9 mouse cellular contexts compared by ENCODE assay signal in the genomic region with DNA sequence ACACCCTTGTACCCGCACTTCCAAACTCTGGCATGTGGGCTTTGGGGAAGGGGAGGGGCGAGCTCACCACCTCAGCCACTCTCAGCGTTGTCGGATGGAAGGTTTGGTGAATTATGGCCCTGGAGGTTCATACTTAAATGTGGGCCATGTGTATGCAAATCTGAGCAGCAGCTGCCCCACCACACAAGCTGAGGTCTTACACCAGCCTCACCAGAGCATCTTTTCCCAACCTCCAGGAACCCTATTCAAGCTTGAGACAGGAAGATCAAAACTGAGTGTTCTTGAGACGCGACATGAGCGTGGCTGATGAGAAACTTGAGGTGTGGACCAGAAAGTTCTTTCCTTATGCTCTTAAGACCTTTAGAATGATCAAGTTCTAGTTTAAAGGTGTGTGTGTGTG. TPM values are rescaled to one million over a fixed set of nuclear protein-coding genes. Genes with fewer than 3 reads are reported as not detected.
DNase-seq lines count a peak whose midpoint lies in the region; ATAC-seq lines count a peak whose summit lies in the region.
"Had no signal": no experiment of that assay in that cellular context is flagged by ENCODE, and none has a peak within 500 bp of the region (broad histone marks: within the 10 kb centered on the region; RNA-seq: fewer than 3 reads in every experiment).

No protein-coding gene starts in this region.

- WGBS in forebrain, embryonic 10.5 days = 32% methylated on average over 7 of the region's 7 CpGs
- WGBS in forebrain, embryonic 12.5 days = 31% methylated on average over 7 of the region's 7 CpGs
- WGBS in liver, embryonic 12.5 days (ENCODE audit: insufficient replicate concordance) = 31% methylated on average over 7 of the region's 7 CpGs

- H3K27me3 ChIP-seq in forebrain, embryonic 10.5 days (ENCODE audit: poor library complexity, severe bottlenecking) = peaks cover 62% of the 10 kb centered on the region
- peaks cover 57% of the 10 kb centered on the region for H3K27me3 ChIP-seq in forebrain, embryonic 12.5 days
- peaks cover 64% of the 10 kb centered on the region for H3K27me3 ChIP-seq in megakaryocyte, embryonic 14.5 days (replicated peaks)
- H3K27me3 ChIP-seq in liver, embryonic 12.5 days (replicated peaks) = peaks cover 66% of the 10 kb centered on the region

- 0 out of 2 replicates have a peak, but pooled peaks cover 9% of the 10 kb centered on the region for H3K9me3 ChIP-seq in forebrain, embryonic 10.5 days
- H3K9me3 ChIP-seq in forebrain, embryonic 12.5 days = no peaks in the 10 kb centered on the region
- H3K9me3 ChIP-seq in megakaryocyte, embryonic 14.5 days = peaks cover 15% of the 10 kb centered on the region
- H3K9me3 ChIP-seq in liver, embryonic 12.5 days (replicated peaks) = peaks cover 4% of the 10 kb centered on the region

- no peak overlapping the region for H3K4me2 ChIP-seq in forebrain, embryonic 12.5 days
- H3K4me2 ChIP-seq in liver, embryonic 12.5 days = peak overlapping the region; percentile 74; the same call in 1 of the 2 replicates

- H3K4me3 ChIP-seq in forebrain, embryonic 10.5 days = no peak overlapping the region
- H3K4me3 ChIP-seq in forebrain, embryonic 12.5 days (replicated peaks) = no peak overlapping the region
- H3K4me3 ChIP-seq in megakaryocyte, embryonic 14.5 days (replicated peaks) = peak overlapping the region; percentile 92
- H3K4me3 ChIP-seq in liver, embryonic 12.5 days = no peak overlapping the region

- H3K27ac ChIP-seq in forebrain, embryonic 10.5 days = no peak overlapping the region
- no peak overlapping the region for H3K27ac ChIP-seq in forebrain, embryonic 12.5 days
- no peak overlapping the region for H3K27ac ChIP-seq in liver, embryonic 12.5 days

- H3K36me3 ChIP-seq in forebrain, embryonic 10.5 days (replicated peaks) = no peaks in the 10 kb centered on the region
- no peaks in the 10 kb centered on the region for H3K36me3 ChIP-seq in forebrain, embryonic 12.5 days (replicated peaks)
- no peaks in the 10 kb centered on the region for H3K36me3 ChIP-seq in megakaryocyte, embryonic 14.5 days (replicated peaks; ENCODE audit: low read length)
- H3K36me3 ChIP-seq in liver, embryonic 12.5 days = no peaks in the 10 kb centered on the region

- ATAC-seq in forebrain, embryonic 12.5 days (ENCODE audit: low FRiP score) = no peak
- no peak for ATAC-seq in megakaryocyte, adult 5-6 weeks (ENCODE audit: poor library complexity, severe bottlenecking)
- ATAC-seq in liver, embryonic 12.5 days = no peak

- DNase-seq in forebrain, embryonic 10.5 days (ENCODE audit: extremely low spot score, low spot score) = peak; percentile 18
- no peak for DNase-seq in cerebellum, adult 8-10 months
- no peak for DNase-seq in layer of hippocampus, postnatal 14 days (ENCODE audit: low spot score in 2 of 2)
- no peak for DNase-seq in adrenal gland, adult 8-10 months
- DNase-seq: thymus, adult 18-20 months had no signal

- H3K9ac ChIP-seq in forebrain, embryonic 12.5 days = no peak overlapping the region
- H3K9ac ChIP-seq in liver, embryonic 12.5 days = no peak overlapping the region

- peaks cover 21% of the 10 kb centered on the region for H3K4me1 ChIP-seq in forebrain, embryonic 10.5 days
- H3K4me1 ChIP-seq in forebrain, embryonic 12.5 days = peaks cover 16% of the 10 kb centered on the region
- peaks cover 42% of the 10 kb centered on the region for H3K4me1 ChIP-seq in megakaryocyte, embryonic 14.5 days
- peaks cover 15% of the 10 kb centered on the region for H3K4me1 ChIP-seq in liver, embryonic 12.5 days

RNA-seq across cellular contexts. Expression of a gene that starts 1.4 kb away (rescaled TPM):
- 0.62 and 0.92 TPM in 2 replicates for polyA plus RNA-seq in forebrain, embryonic 10.5 days (2016; fragmentation: Nextera tagmentation; extraction: Ambion mirVana)
- polyA plus RNA-seq in forebrain, embryonic 12.5 days (2016; fragmentation: Nextera tagmentation; extraction: Ambion mirVana) = 0.33 and 0.45 TPM in 2 replicates
- polyA plus RNA-seq in megakaryocyte, embryonic 14.5 days (2012; ENCODE audit: insufficient read depth, low replicate concordance) = 3.0 TPM in 1 of 2 replicates, not detected in the other
- 0.83 and 1.8 TPM in 2 replicates for total RNA-seq in megakaryocyte, adult 5-6 weeks (2015)
- total RNA-seq in megakaryocyte, adult 5-6 weeks (2017) = 0.73 and 1.3 TPM in 2 replicates
- polyA plus RNA-seq in liver, embryonic 12.5 days (2016; fragmentation: Nextera tagmentation; extraction: Ambion mirVana) = 0.11 and 0.37 TPM in 2 replicates
- total RNA-seq in layer of hippocampus, postnatal 14 days (2021) = 10 to 100 TPM; 10.7 to 14.1 TPM
- total RNA-seq in adrenal gland, adult 8-10 months (2022) = 10 to 100 TPM; 12.1 to 15.1 (median 12.9) TPM

RNA-seq across cellular contexts. Expression of a gene that starts 27.3 kb away (rescaled TPM):
- 5.5 and 6.5 TPM in 2 replicates for polyA plus RNA-seq in forebrain, embryonic 10.5 days (2016; fragmentation: Nextera tagmentation; extraction: Ambion mirVana)
- polyA plus RNA-seq in forebrain, embryonic 12.5 days (2016; fragmentation: Nextera tagmentation; extraction: Ambion mirVana) = 19.2 and 19.6 TPM in 2 replicates
- 15.5 and 16.9 TPM in 2 replicates for polyA plus RNA-seq in megakaryocyte, embryonic 14.5 days (2012; ENCODE audit: insufficient read depth, low replicate concordance)
- 20.3 and 38.8 TPM in 2 replicates for total RNA-seq in megakaryocyte, adult 5-6 weeks (2015)
- total RNA-seq in megakaryocyte, adult 5-6 weeks (2017) = 10.5 and 15.2 TPM in 2 replicates
- 10.5 and 12.8 TPM in 2 replicates for polyA plus RNA-seq in liver, embryonic 12.5 days (2016; fragmentation: Nextera tagmentation; extraction: Ambion mirVana)
- 100 to 1,000 TPM in 1 of 2 experiments, 10 to 100 TPM in 1; 98.2 to 104 TPM for total RNA-seq in layer of hippocampus, postnatal 14 days (2021)
- 10 to 100 TPM; 16.9 to 36.6 (median 26.4) TPM for total RNA-seq in adrenal gland, adult 8-10 months (2022)

RNA-seq across cellular contexts. Expression of a gene that starts 56.5 kb away (rescaled TPM):
- not detected in 2 replicates for polyA plus RNA-seq in forebrain, embryonic 10.5 days (2016; fragmentation: Nextera tagmentation; extraction: Ambion mirVana)
- not detected in 2 replicates for polyA plus RNA-seq in forebrain, embryonic 12.5 days (2016; fragmentation: Nextera tagmentation; extraction: Ambion mirVana)
- polyA plus RNA-seq in megakaryocyte, embryonic 14.5 days (2012; ENCODE audit: insufficient read depth, low replicate concordance) = not detected in 2 replicates
- total RNA-seq in megakaryocyte, adult 5-6 weeks (2015) = not detected in 2 replicates
- not detected in 2 replicates for total RNA-seq in megakaryocyte, adult 5-6 weeks (2017)
- polyA plus RNA-seq in liver, embryonic 12.5 days (2016; fragmentation: Nextera tagmentation; extraction: Ambion mirVana) = not detected in 2 replicates
- 1 to 10 TPM; 1.9 to 2.0 TPM for total RNA-seq in layer of hippocampus, postnatal 14 days (2021)
- total RNA-seq in adrenal gland, adult 8-10 months (2022) = 1 to 10 TPM; 3.3 to 4.7 (median 3.4) TPM
